Mouse (Mus musculus) liver, adult 10 weeks (tissue): Measurements from ENCODE around the gene Vmn1r20. TPM values are rescaled to one million over a fixed set of nuclear protein-coding genes. Genes with fewer than 3 reads are reported as not detected.

Experiments
- polyA plus RNA-seq: library from polyadenylated mRNA; stranded (reverse); fragments of 350-450 nt; fragmentation: Illumina TruSeq; extraction: RNeasy Lipid Tissue Mini Kit (QIAGEN cat#74804); gene quantifications from one replicate; pipeline ENCODE4 v1.2.3, GENCODE M21; 2014; ENCODE audit warnings: low read depth, low replicate concordance

Gene Vmn1r20
- not detected for polyA plus RNA-seq

GRCm38 (mm10) chr6:57428630-57429029 is at the start of gene Vmn1r20:
TSS of gene Vmn1r20 (plus strand) at chr6:57428930.

GRCm38 (mm10) chr6:57395683-57396082 is 33.0 kb upstream of the Vmn1r20 start, which contains the start of gene Vmn1r18:
TSS of gene Vmn1r18 (minus strand) at chr6:57395783.

GRCm38 (mm10) chr6:57403480-57403879 is 25.2 kb upstream of the Vmn1r20 start, which contains the start of gene Vmn1r19:
TSS of gene Vmn1r19 (plus strand) at chr6:57403780.

Other genes starting within 250 kb of the Vmn1r20 start
- gene Vmn1r13, start 225.6 kb upstream of the Vmn1r20 start, polyA plus RNA-seq = not detected
- not detected for gene Vmn1r14, start 197.2 kb upstream of the Vmn1r20 start, polyA plus RNA-seq
- not detected for gene Vmn1r15, start 171.0 kb upstream of the Vmn1r20 start, polyA plus RNA-seq
- gene Vmn1r16, start 99.4 kb upstream of the Vmn1r20 start, polyA plus RNA-seq = not detected
- gene Vmn1r17, start 65.2 kb upstream of the Vmn1r20 start, polyA plus RNA-seq = not detected
- not detected for gene Vmn1r18, start 33.1 kb upstream of the Vmn1r20 start, polyA plus RNA-seq
- gene Vmn1r19, start 25.1 kb upstream of the Vmn1r20 start, polyA plus RNA-seq = not detected
- 67.4 TPM for gene Ppm1k, start 106.5 kb downstream of the Vmn1r20 start, polyA plus RNA-seq
- 17.5 TPM for gene Herc6, start 152.1 kb downstream of the Vmn1r20 start, polyA plus RNA-seq